Mouse (Mus musculus): ENCODE results near the gene Adcy9. TPM values are rescaled to one million over a fixed set of nuclear protein-coding genes. Genes with fewer than 3 reads are reported as not detected.
A peak's percentile ranks its signal among the peaks of the same experiment; 100 is the strongest.

The Adcy9 gene
- polyA plus RNA-seq, 1 experiment from 2014 or later = 2.8 TPM

GRCm38 (mm10) chr16:4414881-4415585 lies 5.3 kb downstream of the Adcy9 start:
- H3K27ac ChIP-seq = no peak overlapping the region
- no peaks in the 10 kb centered on the region for H3K9me3 ChIP-seq (replicated peaks)
- no peak overlapping the region for H3K4me3 ChIP-seq
- H3K9ac ChIP-seq = no peak overlapping the region
- peaks cover 19% of the 10 kb centered on the region for H3K27me3 ChIP-seq
- H3K36me3 ChIP-seq = no peaks in the 10 kb centered on the region
- peak overlapping the region; percentile 28 for H3K4me2 ChIP-seq (replicated peaks)
- peaks cover 34% of the 10 kb centered on the region for H3K4me1 ChIP-seq
- 83% methylated on average over 8 of the region's 8 CpGs for WGBS
- no peak for ATAC-seq (ENCODE audit: low FRiP score)

GRCm38 (mm10) chr16:4413988-4414880 lies 6.1 kb downstream of the Adcy9 start:
- H3K9ac ChIP-seq = no peak overlapping the region
- peaks cover 19% of the 10 kb centered on the region for H3K27me3 ChIP-seq
- no peaks in the 10 kb centered on the region for H3K9me3 ChIP-seq (replicated peaks)
- no peak overlapping the region for H3K4me2 ChIP-seq (replicated peaks)
- H3K27ac ChIP-seq = no peak overlapping the region
- WGBS = 73% methylated on average over 9 of the region's 9 CpGs
- ATAC-seq (ENCODE audit: low FRiP score) = no peak
- H3K4me1 ChIP-seq = peaks cover 34% of the 10 kb centered on the region
- H3K4me3 ChIP-seq = no peak overlapping the region
- H3K36me3 ChIP-seq = no peaks in the 10 kb centered on the region

GRCm38 (mm10) chr16:4413301-4413700 lies 7.0 kb downstream of the Adcy9 start:
- H3K9me3 ChIP-seq (replicated peaks) = no peaks in the 10 kb centered on the region
- no peaks in the 10 kb centered on the region for H3K36me3 ChIP-seq
- H3K27ac ChIP-seq = no peak overlapping the region
- 57% methylated on average over 14 of the region's 14 CpGs for WGBS
- ATAC-seq (ENCODE audit: low FRiP score) = no peak
- H3K4me2 ChIP-seq (replicated peaks) = no peak overlapping the region
- H3K27me3 ChIP-seq = peaks cover 13% of the 10 kb centered on the region
- H3K4me3 ChIP-seq = no peak overlapping the region
- H3K9ac ChIP-seq = no peak overlapping the region
- peaks cover 24% of the 10 kb centered on the region for H3K4me1 ChIP-seq

GRCm38 (mm10) chr16:4412298-4412697 lies 8.0 kb downstream of the Adcy9 start:
- H3K9me3 ChIP-seq (replicated peaks) = no peaks in the 10 kb centered on the region
- peaks cover 3% of the 10 kb centered on the region; the same call in 1 of the 2 replicates for H3K27me3 ChIP-seq
- no peak overlapping the region for H3K4me2 ChIP-seq (replicated peaks)
- no peaks in the 10 kb centered on the region for H3K36me3 ChIP-seq
- no peak for ATAC-seq (ENCODE audit: low FRiP score)
- WGBS = 91% methylated on average over 4 of the region's 4 CpGs
- H3K4me1 ChIP-seq = peaks cover 15% of the 10 kb centered on the region
- no peak overlapping the region for H3K9ac ChIP-seq
- no peak overlapping the region for H3K4me3 ChIP-seq
- H3K27ac ChIP-seq = no peak overlapping the region

GRCm38 (mm10) chr16:4411296-4411695 lies 9.0 kb downstream of the Adcy9 start:
- Histone ChIP-seq H3K9me3 (replicated peaks) (no peaks in the 10 kb centered on the region), H3K4me1 (peaks cover 10% of the 10 kb centered on the region), H3K36me3 (no peaks in the 10 kb centered on the region), H3K27ac (no peak overlapping the region), H3K27me3 (no peaks in the 10 kb centered on the region), H3K4me3 (no peak overlapping the region), H3K4me2 (replicated peaks) (no peak overlapping the region), H3K9ac (no peak overlapping the region)
- WGBS = 71% methylated on average over 2 of the region's 2 CpGs
- ATAC-seq (ENCODE audit: low FRiP score) = no peak

- ATAC-seq (ENCODE audit: low FRiP score) = no peak
- 0 out of 2 replicates have a peak, but pooled peaks cover 5% of the 10 kb centered on the region for H3K4me1 ChIP-seq
- no peak overlapping the region for H3K4me2 ChIP-seq (replicated peaks)
- H3K9me3 ChIP-seq (replicated peaks) = no peaks in the 10 kb centered on the region
- no peaks in the 10 kb centered on the region for H3K27me3 ChIP-seq
- no peaks in the 10 kb centered on the region for H3K36me3 ChIP-seq
- no peak overlapping the region for H3K27ac ChIP-seq
- H3K9ac ChIP-seq = no peak overlapping the region
- H3K4me3 ChIP-seq = no peak overlapping the region
- 66% methylated on average over 2 of the region's 2 CpGs for WGBS
Measured at GRCm38 (mm10) chr16:4407536-4407935, 12.8 kb downstream of the Adcy9 start.

- H3K4me3 ChIP-seq = no peak overlapping the region
- ATAC-seq (ENCODE audit: low FRiP score) = no peak
- WGBS = 75% methylated on average over 4 of the region's 4 CpGs
- no peaks in the 10 kb centered on the region for H3K9me3 ChIP-seq (replicated peaks)
- no peak overlapping the region for H3K27ac ChIP-seq
- H3K4me1 ChIP-seq = 0 out of 2 replicates have a peak, but pooled peaks cover 3% of the 10 kb centered on the region
- no peaks in the 10 kb centered on the region for H3K36me3 ChIP-seq
- no peak overlapping the region for H3K9ac ChIP-seq
- no peaks in the 10 kb centered on the region for H3K27me3 ChIP-seq
- no peak overlapping the region for H3K4me2 ChIP-seq (replicated peaks)
Measured at GRCm38 (mm10) chr16:4406706-4407105, 13.6 kb downstream of the Adcy9 start.

GRCm38 (mm10) chr16:4406047-4406586 lies 14.2 kb downstream of the Adcy9 start:
- Histone ChIP-seq H3K36me3 (no peaks in the 10 kb centered on the region), H3K9ac (no peak overlapping the region), H3K27me3 (no peaks in the 10 kb centered on the region), H3K4me2 (replicated peaks) (no peak overlapping the region), H3K9me3 (replicated peaks) (no peaks in the 10 kb centered on the region), H3K4me1 (0 out of 2 replicates have a peak, but pooled peaks cover 3% of the 10 kb centered on the region), H3K27ac (no peak overlapping the region), H3K4me3 (no peak overlapping the region)
- 92% methylated on average over 6 of the region's 6 CpGs for WGBS
- no peak for ATAC-seq (ENCODE audit: low FRiP score)

GRCm38 (mm10) chr16:4404933-4405761 lies 15.2 kb downstream of the Adcy9 start:
- Histone ChIP-seq H3K36me3 (no peaks in the 10 kb centered on the region), H3K27ac (no peak overlapping the region), H3K4me1 (0 out of 2 replicates have a peak, but pooled peaks cover 3% of the 10 kb centered on the region), H3K9ac (no peak overlapping the region), H3K4me2 (replicated peaks) (no peak overlapping the region), H3K27me3 (no peaks in the 10 kb centered on the region), H3K4me3 (no peak overlapping the region), H3K9me3 (replicated peaks) (no peaks in the 10 kb centered on the region)
- no peak for ATAC-seq (ENCODE audit: low FRiP score)
- WGBS = 59% methylated on average over 8 of the region's 8 CpGs

- Histone ChIP-seq H3K4me1 (0 out of 2 replicates have a peak, but pooled peaks cover 3% of the 10 kb centered on the region), H3K27ac (no peak overlapping the region), H3K9ac (no peak overlapping the region), H3K4me2 (replicated peaks) (no peak overlapping the region), H3K9me3 (replicated peaks) (no peaks in the 10 kb centered on the region), H3K36me3 (no peaks in the 10 kb centered on the region), H3K27me3 (no peaks in the 10 kb centered on the region), H3K4me3 (no peak overlapping the region)
- 63% methylated on average over 1 of the region's 1 CpGs for WGBS
- ATAC-seq (ENCODE audit: low FRiP score) = no peak
Measured at GRCm38 (mm10) chr16:4401109-4401508, 19.2 kb downstream of the Adcy9 start.

- Histone ChIP-seq H3K4me1 (no peaks in the 10 kb centered on the region), H3K4me3 (no peak overlapping the region), H3K9ac (no peak overlapping the region), H3K27me3 (no peaks in the 10 kb centered on the region), H3K27ac (no peak overlapping the region), H3K36me3 (no peaks in the 10 kb centered on the region), H3K9me3 (replicated peaks) (no peaks in the 10 kb centered on the region), H3K4me2 (replicated peaks) (no peak overlapping the region)
- 80% methylated on average over 5 of the region's 5 CpGs for WGBS
- no peak for ATAC-seq (ENCODE audit: low FRiP score)
Measured at GRCm38 (mm10) chr16:4399471-4400223, 20.7 kb downstream of the Adcy9 start.
